Mouse (Mus musculus): ENCODE measurements at regions not wholly inside any gene's neighbourhood (a gene's known extent, or its start where the extent isn't known, plus 50 kb on each side); places are given as distances from the start of the nearest gene placed in this dataset.

- in situ Hi-C loops (cut with MboI, MseI) = no loop called here
Measured at GRCm38 (mm10) chr6:31106144-31106836, 147.4 kb upstream of the Klf14 start.

GRCm38 (mm10) chr6:31106856-31107359 is 148.0 kb upstream of the Klf14 start:
- in situ Hi-C loops (cut with MboI, MseI) = no loop called here

GRCm38 (mm10) chr6:31107360-31107759 is 148.5 kb upstream of the Klf14 start:
- in situ Hi-C loops (cut with MboI, MseI) = no loop called here

- in situ Hi-C loops (cut with MboI, MseI) = no loop called here
Measured at GRCm38 (mm10) chr6:31107916-31108685, 149.2 kb upstream of the Klf14 start.

GRCm38 (mm10) chr6:31109604-31110003 is 150.7 kb upstream of the Klf14 start:
- in situ Hi-C loops (cut with MboI, MseI) = no loop called here

- in situ Hi-C loops (cut with MboI, MseI) = no loop called here
Measured at GRCm38 (mm10) chr6:31112293-31113077, 153.6 kb upstream of the Klf14 start.

- in situ Hi-C loops (cut with MboI, MseI) = no loop called here
Measured at GRCm38 (mm10) chr6:31113558-31114326, 154.9 kb upstream of the Klf14 start.

- in situ Hi-C loops (cut with MboI, MseI) = no loop called here
Measured at GRCm38 (mm10) chr6:31114336-31115335, 155.8 kb upstream of the Klf14 start.

- in situ Hi-C loops (cut with MboI, MseI) = no loop called here
Measured at GRCm38 (mm10) chr6:31115566-31115965, 156.7 kb upstream of the Klf14 start.

GRCm38 (mm10) chr6:31116365-31116764 is 157.5 kb upstream of the Klf14 start:
- in situ Hi-C loops (cut with MboI, MseI) = no loop called here

GRCm38 (mm10) chr6:31117666-31118065 is 158.8 kb upstream of the Klf14 start:
- in situ Hi-C loops (cut with MboI, MseI) = no loop called here

GRCm38 (mm10) chr6:31121008-31121407 is 162.1 kb upstream of the Klf14 start:
- in situ Hi-C loops (cut with MboI, MseI) = loop anchor here in 1 of 2 experiments (5.0 kb wide), 1 partner anchor 34 kb away; no protein-coding TSS in a partner anchor

GRCm38 (mm10) chr6:31122895-31123294 is 164.0 kb upstream of the Klf14 start:
- in situ Hi-C loops (cut with MboI, MseI) = loop anchor here in 1 of 2 experiments (5.0 kb wide), 1 partner anchor 36 kb away; no protein-coding TSS in a partner anchor

GRCm38 (mm10) chr6:31123342-31123990 is 164.6 kb upstream of the Klf14 start:
- in situ Hi-C loops (cut with MboI, MseI) = loop anchor here in 1 of 2 experiments (5.0 kb wide), 1 partner anchor 36 kb away; no protein-coding TSS in a partner anchor

GRCm38 (mm10) chr6:31124076-31124475 is 165.2 kb upstream of the Klf14 start:
- in situ Hi-C loops (cut with MboI, MseI) = loop anchor here in 1 of 2 experiments (5.0 kb wide), 1 partner anchor 37 kb away; no protein-coding TSS in a partner anchor

- in situ Hi-C loops (cut with MboI, MseI) = loop anchor here (5.0 kb wide), 2 partner anchors 38 to 87 kb away; no protein-coding TSS in a partner anchor
Measured at GRCm38 (mm10) chr6:31124872-31125271, 166.0 kb upstream of the Klf14 start.

GRCm38 (mm10) chr6:31125328-31126118 is 166.6 kb upstream of the Klf14 start:
- in situ Hi-C loops (cut with MboI, MseI) = loop anchor here in 1 of 2 experiments (5.0 kb wide), 1 partner anchor 87 kb away; no protein-coding TSS in a partner anchor

Data from T-helper 17 cell (primary cell).